Mouse (Mus musculus) forebrain, postnatal 0 days (tissue): ENCODE measurements around the gene Jmjd7. TPM values are rescaled to one million over a fixed set of nuclear protein-coding genes. Genes with fewer than 3 reads are reported as not detected.
A peak's percentile ranks its signal among the peaks of the same experiment; 100 is the strongest.

Experiments used
- ATAC-seq: fragments of 200-750 bp; cut with Nextera tagmentation; 2 replicates; pipeline ENCODE4 v1.8.0; 2017; ENCODE audit warnings: mild to moderate bottlenecking, moderate library complexity
- DNase-seq: peaks from one replicate; pipeline ENCODE4 v3.0.0-alpha.2; 2015
- H3K27ac ChIP-seq: fragments of 300-500 bp; sonication (generic); 2 replicates; pipeline ENCODE4 v1.5.1; 2014; ENCODE audit warnings: low read depth, mild to moderate bottlenecking, antibody characterized with exemption, low read length, moderate library complexity, mixed read lengths
- H3K27me3 ChIP-seq: fragments of 300-500 bp; sonication (generic); 2 replicates; pipeline ENCODE4 v1.6.1; 2014; ENCODE audit warnings: mild to moderate bottlenecking, low read length, mixed read lengths; ENCODE audit not compliant: insufficient read depth
- H3K36me3 ChIP-seq: fragments of 300-500 bp; sonication (generic); 2 replicates; pipeline ENCODE4 v1.6.1; 2014; ENCODE audit warnings: mild to moderate bottlenecking, moderate library complexity; ENCODE audit not compliant: insufficient read depth
- H3K4me1 ChIP-seq: fragments of 300-500 bp; sonication (generic); 2 replicates; pipeline ENCODE4 v1.6.1; 2014; ENCODE audit warnings: antibody characterized with exemption; ENCODE audit not compliant: insufficient read depth
- H3K4me2 ChIP-seq: fragments of 300-500 bp; sonication (generic); 2 replicates; pipeline ENCODE4 v1.6.1; 2014; ENCODE audit warnings: low read depth, mild to moderate bottlenecking, moderate library complexity
- H3K4me3 ChIP-seq: fragments of 300-500 bp; sonication (generic); 2 replicates; pipeline ENCODE4 v1.5.1; 2014; ENCODE audit warnings: low read depth, low read length, mixed read lengths
- H3K9ac ChIP-seq: fragments of 300-500 bp; sonication (generic); 2 replicates; pipeline ENCODE4 v1.6.1; 2014; ENCODE audit warnings: mild to moderate bottlenecking
- H3K9me3 ChIP-seq: fragments of 300-500 bp; sonication (generic); 2 replicates; pipeline ENCODE4 v1.6.1; 2016; ENCODE audit warnings: low read length
- CTCF ChIP-seq: sonication (generic); IDR thresholded peaks from 2 replicates; pipeline ENCODE4 v1.5.1; 2016; ENCODE audit warnings: antibody characterized with exemption, control low read depth, low read depth
- WGBS: fragments of 180-500 bp; shearing (Covaris S2); extraction: QIAGEN DNeasy Blood & Tissue Kit; methylation state at CpG from one replicate; pipeline ENCODE4 v1.1.7; 2014; 5-methylcytosine and 5-hydroxymethylcytosine counted together
- polyA plus RNA-seq: library from polyadenylated mRNA; unstranded; fragments of >200 nt; fragmentation: Nextera tagmentation; extraction: Ambion mirVana; gene quantifications from 2 replicates; pipeline ENCODE4 v1.2.1, GENCODE M21; 2015
- total RNA-seq: library from RNA; depleted of rRNA; stranded (reverse); fragments of >200 nt; gene quantifications from 2 replicates; pipeline ENCODE4 v1.2.3, GENCODE M21; 2014; rRNA removed

The Jmjd7 gene
- total RNA-seq (12.7 and 14.6 TPM in 2 replicates), polyA plus RNA-seq (16.4 and 16.9 TPM in 2 replicates)

DNA sequence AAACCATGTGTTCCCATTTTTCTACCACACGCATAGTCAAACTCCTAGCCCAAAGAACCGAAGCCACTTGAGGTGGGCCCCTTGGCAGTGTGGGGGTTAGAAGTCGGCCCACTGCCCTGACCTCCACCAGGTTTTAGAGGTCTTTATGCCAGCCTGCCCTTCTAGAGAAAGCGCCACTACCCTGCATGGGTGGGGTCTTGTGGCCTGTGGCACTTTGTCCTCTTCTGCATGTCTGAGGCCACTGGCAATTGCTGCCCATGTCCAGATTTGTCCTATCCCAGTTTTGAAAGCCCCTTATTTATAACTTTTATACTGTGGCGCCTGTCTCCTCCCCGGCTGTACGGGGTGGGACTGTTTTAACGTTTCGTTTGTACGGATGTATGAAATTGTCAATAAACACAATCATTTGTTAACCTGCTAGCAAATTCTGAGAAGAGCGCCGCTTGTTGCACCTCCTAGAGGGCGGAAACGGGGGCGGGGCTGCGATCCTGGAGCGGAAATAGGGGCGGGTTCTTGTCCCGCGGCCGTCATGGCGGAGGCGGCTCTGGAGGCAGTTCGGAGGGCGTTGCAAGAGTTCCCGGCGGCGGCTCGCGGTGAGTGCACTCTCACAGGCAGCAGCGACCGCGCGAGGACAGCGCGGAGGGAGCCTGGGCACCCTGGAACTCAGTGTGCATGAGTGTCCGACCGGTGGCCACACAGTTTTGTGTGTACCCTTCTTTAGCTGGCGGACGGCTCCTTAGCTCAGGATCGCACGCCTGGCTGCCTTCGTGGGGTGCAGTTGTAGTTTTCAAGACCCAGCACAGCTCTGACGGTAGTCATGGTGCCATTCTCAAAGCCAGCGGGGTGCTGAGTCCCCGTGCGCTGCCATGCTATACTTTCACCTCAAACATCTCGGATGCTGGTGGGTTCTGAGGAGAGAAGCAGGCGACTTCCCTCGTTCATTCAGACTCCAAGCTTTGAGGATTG lies at the start of gene Jmjd7, which contains the start of gene Gm28042:
Gene Jmjd7 (plus strand): TSS at position 500 of the 966 bp plus-strand sequence.
Gene Gm28042 (plus strand): TSS at position 510 of the 966 bp plus-strand sequence.
- 6% methylated on average over 50 of the region's 50 CpGs for WGBS
- peak; percentile 90 for DNase-seq
- ATAC-seq: peak; percentile 96
- no peaks in the 10 kb centered on the region for H3K27me3 ChIP-seq
- H3K4me2 ChIP-seq: peak within 1 kb of the TSS; percentile 75
- peak; percentile 35 for TF ChIP-seq CTCF
- H3K27ac ChIP-seq: peak within 1 kb of the TSS; percentile 82
- peaks cover 39% of the 10 kb centered on the region for H3K36me3 ChIP-seq
- no peaks in the 10 kb centered on the region for H3K9me3 ChIP-seq
- 0 out of 2 replicates have a peak, but pooled peaks cover 4% of the 10 kb centered on the region for H3K4me1 ChIP-seq
- H3K9ac ChIP-seq: peak within 1 kb of the TSS; percentile 70
- H3K4me3 ChIP-seq: peak within 1 kb of the TSS; percentile 66

GRCm38 (mm10) chr2:119980343-119980986 lies 46.8 kb upstream of the Jmjd7 start:
- Histone ChIP-seq H3K9me3 (no peaks in the 10 kb centered on the region), H3K36me3 (no peaks in the 10 kb centered on the region; the same call in 1 of the 2 replicates), H3K27ac (no peak overlapping the region), H3K4me1 (no peaks in the 10 kb centered on the region), H3K9ac (no peak overlapping the region), H3K4me2 (no peak overlapping the region), H3K27me3 (no peaks in the 10 kb centered on the region), H3K4me3 (no peak overlapping the region)
- no peak for TF ChIP-seq CTCF
- DNase-seq (peak; percentile 27), ATAC-seq (peak; percentile 23; the same call in 1 of the 2 replicates)
- 66% methylated on average over 7 of the region's 7 CpGs for WGBS

- Histone ChIP-seq H3K27ac (no peak overlapping the region), H3K9me3 (no peaks in the 10 kb centered on the region), H3K4me3 (no peak overlapping the region), H3K27me3 (no peaks in the 10 kb centered on the region), H3K4me1 (no peaks in the 10 kb centered on the region), H3K9ac (no peak overlapping the region), H3K36me3 (no peaks in the 10 kb centered on the region), H3K4me2 (no peak overlapping the region)
- no peak for TF ChIP-seq CTCF
- WGBS: 88% methylated on average over 2 of the region's 2 CpGs
- no peak for ATAC-seq
- no peak for DNase-seq
Observed at GRCm38 (mm10) chr2:119981631-119982030, 45.7 kb upstream of the Jmjd7 start.

DNA sequence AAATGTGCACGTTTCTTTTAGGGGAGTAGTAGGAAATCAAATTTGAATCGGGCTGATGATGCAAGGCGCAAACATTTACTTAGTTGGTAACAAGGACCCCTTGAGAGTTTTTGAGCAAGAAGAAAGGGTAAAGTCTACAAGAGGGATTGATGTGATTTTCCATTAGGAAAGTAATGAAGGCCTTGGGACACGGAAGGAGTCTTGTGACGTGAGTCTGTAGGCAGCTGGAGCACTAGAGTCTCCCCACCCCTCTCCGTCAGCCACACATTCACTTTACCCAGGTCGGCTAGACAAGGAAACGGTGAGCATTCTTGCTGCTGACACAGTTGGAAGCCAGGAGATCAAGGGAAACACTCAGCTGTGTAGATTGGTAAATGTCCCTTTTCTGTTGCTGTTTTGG lies 41.4 kb upstream of the Jmjd7 start:
- no peak for DNase-seq
- TF ChIP-seq CTCF: no peak
- no peak overlapping the region for H3K4me3 ChIP-seq
- H3K4me2 ChIP-seq: no peak overlapping the region
- H3K27ac ChIP-seq: no peak overlapping the region
- no peak overlapping the region for H3K9ac ChIP-seq
- no peaks in the 10 kb centered on the region for H3K4me1 ChIP-seq
- WGBS: 64% methylated on average over 8 of the region's 8 CpGs
- no peak for ATAC-seq
- no peaks in the 10 kb centered on the region for H3K36me3 ChIP-seq
- no peaks in the 10 kb centered on the region for H3K27me3 ChIP-seq
- no peaks in the 10 kb centered on the region for H3K9me3 ChIP-seq

- Histone ChIP-seq H3K36me3 (no peaks in the 10 kb centered on the region), H3K4me2 (no peak overlapping the region), H3K27me3 (no peaks in the 10 kb centered on the region), H3K9me3 (no peaks in the 10 kb centered on the region), H3K9ac (no peak overlapping the region), H3K4me3 (no peak overlapping the region), H3K27ac (no peak overlapping the region), H3K4me1 (no peaks in the 10 kb centered on the region)
- DNase-seq (no peak), ATAC-seq (no peak)
- TF ChIP-seq CTCF: no peak
- WGBS: 72% methylated on average over 6 of the region's 6 CpGs
Observed at GRCm38 (mm10) chr2:119986369-119986768, 40.9 kb upstream of the Jmjd7 start.

DNA sequence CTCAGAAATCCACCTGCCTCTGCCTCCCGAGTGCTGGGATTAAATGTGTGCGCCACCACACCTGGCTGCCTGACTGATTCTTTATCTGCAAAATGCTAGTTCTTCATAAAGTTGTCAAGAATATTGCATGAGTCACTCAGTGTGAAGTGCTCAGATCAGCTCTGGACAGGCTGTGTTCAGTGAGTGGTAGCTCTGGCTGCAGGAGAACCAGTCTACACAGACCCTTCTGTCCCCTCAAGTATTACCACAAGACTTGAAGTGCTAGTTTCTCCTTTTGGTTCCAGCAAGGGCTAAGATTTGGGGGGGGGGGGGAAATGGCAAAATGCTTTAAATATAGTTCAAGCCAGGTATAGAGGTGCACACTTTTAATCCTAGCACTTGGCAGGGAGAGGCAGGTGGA lies 39.8 kb upstream of the Jmjd7 start:
- H3K9me3 ChIP-seq: no peaks in the 10 kb centered on the region
- H3K4me1 ChIP-seq: no peaks in the 10 kb centered on the region
- no peak overlapping the region for H3K4me3 ChIP-seq
- H3K4me2 ChIP-seq: no peak overlapping the region
- ATAC-seq: no peak
- 95% methylated on average over 2 of the region's 2 CpGs for WGBS
- H3K36me3 ChIP-seq: no peaks in the 10 kb centered on the region
- no peaks in the 10 kb centered on the region for H3K27me3 ChIP-seq
- H3K9ac ChIP-seq: no peak overlapping the region
- no peak for TF ChIP-seq CTCF
- H3K27ac ChIP-seq: no peak overlapping the region
- no peak for DNase-seq
